Mouse (Mus musculus): ENCODE data around the gene Plekhs1. TPM values are rescaled to one million over a fixed set of nuclear protein-coding genes. Genes with fewer than 3 reads are reported as not detected.
A peak's percentile ranks its signal among the peaks of the same experiment; 100 is the strongest.

The Plekhs1 gene
- polyA plus RNA-seq, 1 experiment from 2014 or later: 0.86 TPM

DNA sequence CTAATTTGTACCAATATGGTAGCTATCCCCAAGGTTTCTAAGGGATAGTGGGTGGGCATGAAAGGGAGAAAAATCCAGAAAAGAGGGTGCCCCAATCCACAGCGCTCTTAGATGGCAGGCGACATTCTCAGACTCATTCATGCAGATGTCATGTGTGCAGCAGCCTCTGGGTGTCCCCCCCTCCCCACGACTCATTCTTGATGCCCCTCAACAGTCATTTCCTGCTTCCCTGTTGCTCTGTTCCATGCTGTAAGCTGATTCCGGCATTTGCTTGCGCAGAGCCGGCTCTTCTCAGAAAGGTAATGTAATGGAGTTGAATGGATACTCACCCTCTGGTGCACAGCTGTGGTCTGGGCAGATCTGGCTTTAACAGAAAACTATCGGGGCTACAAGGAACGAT is 31.1 kb upstream of the Plekhs1 start:
- Histone ChIP-seq H3K4me2 (ENCODE audit: low read depth, low read length) (no peak overlapping the region), H3K27ac (replicated peaks; ENCODE audit: low read depth, low read length) (no peak overlapping the region), H3K36me3 (ENCODE audit: control insufficient read depth, insufficient read depth, low read length) (peaks cover 9% of the 10 kb centered on the region; the same call in 1 of the 2 replicates), H3K27me3 (replicated peaks; ENCODE audit: control insufficient read depth, insufficient read depth, low read length) (no peaks in the 10 kb centered on the region), H3K4me3 (ENCODE audit: low read depth, low read length) (no peak overlapping the region), H3K4me1 (ENCODE audit: control insufficient read depth, insufficient read depth, low read length) (no peaks in the 10 kb centered on the region), H3K9ac (ENCODE audit: low read depth, low read length) (no peak overlapping the region), H3K9me3 (ENCODE audit: control insufficient read depth, low read length) (no peaks in the 10 kb centered on the region)
- peak; percentile 63; the same call in 1 of the 2 replicates for ATAC-seq (ENCODE audit: low read depth)
- WGBS: 48% methylated on average over 8 of the region's 8 CpGs
- DNase-seq (ENCODE audit: low spot score): peak; percentile 51

DNA sequence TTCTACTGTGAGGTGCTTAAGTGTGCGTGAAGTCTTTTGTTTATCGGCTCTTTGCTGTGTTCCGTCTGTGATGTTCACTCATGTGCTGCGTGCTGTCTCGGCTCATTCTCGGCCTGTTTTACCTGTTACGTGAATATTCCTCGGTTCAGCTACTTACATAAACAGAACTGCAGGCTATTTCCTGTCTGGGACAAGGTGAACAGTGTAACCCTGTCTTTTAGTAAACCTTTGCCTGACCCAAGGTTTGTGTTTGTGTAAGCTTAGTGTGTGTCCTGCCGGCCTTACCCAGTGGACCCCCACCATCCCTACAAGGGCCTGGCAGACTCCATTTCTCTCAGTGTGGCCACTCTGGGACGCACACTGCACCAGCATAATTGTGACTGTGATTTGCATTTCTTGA is 28.7 kb upstream of the Plekhs1 start:
- no peak overlapping the region for H3K27ac ChIP-seq (replicated peaks; ENCODE audit: low read depth, low read length)
- H3K4me1 ChIP-seq (ENCODE audit: control insufficient read depth, insufficient read depth, low read length): no peaks in the 10 kb centered on the region

DNA sequence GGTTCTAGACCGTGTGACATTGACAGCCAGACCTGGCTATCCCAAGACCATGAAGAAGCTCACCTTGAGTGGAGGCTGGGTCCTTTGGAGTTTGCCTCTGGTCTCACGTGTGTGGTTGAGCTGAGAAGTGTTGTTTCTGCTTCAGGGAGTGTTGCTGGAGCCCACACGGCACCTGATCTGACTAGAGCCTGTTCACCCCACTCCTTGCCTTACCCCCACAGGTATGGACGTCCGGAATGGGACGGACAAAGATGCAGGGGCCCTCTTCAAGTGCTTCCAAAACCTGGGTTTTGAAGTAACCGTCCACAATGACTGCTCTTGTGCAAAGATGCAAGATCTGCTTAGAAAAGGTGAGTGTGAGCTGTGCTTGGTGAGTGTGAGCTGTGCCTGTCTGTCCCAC is 27.9 kb upstream of the Plekhs1 start:
- ATAC-seq (ENCODE audit: low read depth): no peak
- no peak overlapping the region for H3K4me3 ChIP-seq (ENCODE audit: low read depth, low read length)
- 86% methylated on average over 7 of the region's 7 CpGs for WGBS
- H3K4me2 ChIP-seq (ENCODE audit: low read depth, low read length): no peak overlapping the region
- H3K27me3 ChIP-seq (replicated peaks; ENCODE audit: control insufficient read depth, insufficient read depth, low read length): no peaks in the 10 kb centered on the region
- peaks cover 14% of the 10 kb centered on the region; the same call in 1 of the 2 replicates for H3K36me3 ChIP-seq (ENCODE audit: control insufficient read depth, insufficient read depth, low read length)
- no peak overlapping the region for H3K27ac ChIP-seq (replicated peaks; ENCODE audit: low read depth, low read length)
- H3K9ac ChIP-seq (ENCODE audit: low read depth, low read length): no peak overlapping the region
- DNase-seq (ENCODE audit: low spot score): no peak
- H3K9me3 ChIP-seq (ENCODE audit: control insufficient read depth, low read length): no peaks in the 10 kb centered on the region
- H3K4me1 ChIP-seq (ENCODE audit: control insufficient read depth, insufficient read depth, low read length): no peaks in the 10 kb centered on the region

More for the DNA sequence above, 28.7 kb upstream of the Plekhs1 start:
- ATAC-seq (ENCODE audit: low read depth) (0 out of 2 replicates have a peak, but pooled peaks have one; percentile 9), DNase-seq (ENCODE audit: low spot score) (peak; percentile 27)
- no peaks in the 10 kb centered on the region for H3K9me3 ChIP-seq (ENCODE audit: control insufficient read depth, low read length)
- WGBS: 52% methylated on average over 10 of the region's 10 CpGs
- no peaks in the 10 kb centered on the region for H3K27me3 ChIP-seq (replicated peaks; ENCODE audit: control insufficient read depth, insufficient read depth, low read length)
- peaks cover 14% of the 10 kb centered on the region; the same call in 1 of the 2 replicates for H3K36me3 ChIP-seq (ENCODE audit: control insufficient read depth, insufficient read depth, low read length)
- H3K9ac ChIP-seq (ENCODE audit: low read depth, low read length): no peak overlapping the region; the same call in 1 of the 2 replicates
- H3K4me3 ChIP-seq (ENCODE audit: low read depth, low read length): no peak overlapping the region
- no peak overlapping the region for H3K4me2 ChIP-seq (ENCODE audit: low read depth, low read length)

DNA sequence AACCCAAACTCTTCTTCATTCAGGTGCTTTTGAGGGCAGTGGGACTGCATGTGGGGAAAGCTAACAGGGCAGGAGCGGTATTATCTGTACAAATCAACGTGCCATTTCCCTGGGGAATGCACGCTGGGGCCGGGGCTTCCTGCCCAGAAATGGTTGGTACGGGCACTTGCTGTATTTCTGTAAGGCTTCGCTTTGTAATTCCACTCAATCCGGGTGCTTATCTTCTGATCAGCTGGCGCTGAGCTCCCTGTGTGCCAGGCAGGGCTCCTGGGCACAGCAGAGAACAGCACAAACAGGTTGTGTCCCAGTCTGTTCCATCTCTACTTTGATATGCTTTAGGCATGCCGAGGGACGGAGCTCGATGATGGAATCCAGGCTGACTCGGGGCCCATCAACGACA is 25.1 kb upstream of the Plekhs1 start:
- Histone ChIP-seq H3K27ac (replicated peaks; ENCODE audit: low read depth, low read length) (no peak overlapping the region), H3K9ac (ENCODE audit: low read depth, low read length) (no peak overlapping the region), H3K36me3 (ENCODE audit: control insufficient read depth, insufficient read depth, low read length) (peaks cover 18% of the 10 kb centered on the region; the same call in 1 of the 2 replicates), H3K4me1 (ENCODE audit: control insufficient read depth, insufficient read depth, low read length) (no peaks in the 10 kb centered on the region), H3K4me3 (ENCODE audit: low read depth, low read length) (no peak overlapping the region), H3K4me2 (ENCODE audit: low read depth, low read length) (no peak overlapping the region), H3K27me3 (replicated peaks; ENCODE audit: control insufficient read depth, insufficient read depth, low read length) (no peaks in the 10 kb centered on the region), H3K9me3 (ENCODE audit: control insufficient read depth, low read length) (no peaks in the 10 kb centered on the region)
- DNase-seq (ENCODE audit: low spot score) (no peak), ATAC-seq (ENCODE audit: low read depth) (no peak)
- 85% methylated on average over 13 of the region's 13 CpGs for WGBS

DNA sequence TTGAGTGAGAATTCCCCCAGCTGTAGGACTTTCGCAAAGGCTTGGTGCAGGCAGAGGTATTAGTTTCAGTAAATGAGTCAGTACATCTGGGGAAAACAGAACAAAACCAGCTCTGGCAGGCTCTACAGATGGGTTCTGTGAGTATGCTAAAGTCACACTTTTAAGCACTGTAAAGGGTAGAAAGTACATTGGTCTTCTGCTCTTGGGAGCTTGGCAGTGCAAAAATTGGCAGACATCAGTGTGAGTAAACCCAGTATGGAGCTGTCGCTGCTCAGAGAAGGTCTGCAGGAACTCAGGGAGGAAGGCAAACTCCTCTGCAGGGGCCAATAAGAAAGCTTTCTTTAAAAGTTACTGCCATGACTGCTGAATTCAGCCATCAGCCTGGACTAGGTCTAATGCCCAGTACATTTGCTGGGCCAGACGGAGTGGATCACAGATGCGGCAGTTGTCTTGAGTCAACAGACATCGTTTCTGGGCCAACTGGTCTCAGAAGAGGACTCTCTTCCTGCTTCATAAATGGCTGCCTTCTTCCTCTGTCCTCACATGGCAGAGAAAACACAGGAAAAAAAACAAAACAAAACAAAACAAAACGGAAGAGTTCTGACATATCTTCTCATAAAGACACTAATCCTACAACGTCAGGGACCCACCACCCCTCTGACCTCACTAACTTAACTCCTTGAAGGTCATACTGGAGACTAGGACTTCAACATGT is 22.9 kb upstream of the Plekhs1 start:
- ATAC-seq (ENCODE audit: low read depth) (no peak; the same call in 1 of the 2 replicates), DNase-seq (ENCODE audit: low spot score) (peak; percentile 27)
- H3K9me3 ChIP-seq (ENCODE audit: control insufficient read depth, low read length): no peaks in the 10 kb centered on the region
- H3K36me3 ChIP-seq (ENCODE audit: control insufficient read depth, insufficient read depth, low read length): peaks cover 18% of the 10 kb centered on the region; the same call in 1 of the 2 replicates
- no peak overlapping the region for H3K4me3 ChIP-seq (ENCODE audit: low read depth, low read length)
- no peak overlapping the region for H3K9ac ChIP-seq (ENCODE audit: low read depth, low read length)
- 73% methylated on average over 7 of the region's 7 CpGs for WGBS
- H3K4me2 ChIP-seq (ENCODE audit: low read depth, low read length): no peak overlapping the region
- no peaks in the 10 kb centered on the region for H3K27me3 ChIP-seq (replicated peaks; ENCODE audit: control insufficient read depth, insufficient read depth, low read length)
- H3K27ac ChIP-seq (replicated peaks; ENCODE audit: low read depth, low read length): no peak overlapping the region; the same call in 1 of the 2 replicates
- no peaks in the 10 kb centered on the region for H3K4me1 ChIP-seq (ENCODE audit: control insufficient read depth, insufficient read depth, low read length)

DNA sequence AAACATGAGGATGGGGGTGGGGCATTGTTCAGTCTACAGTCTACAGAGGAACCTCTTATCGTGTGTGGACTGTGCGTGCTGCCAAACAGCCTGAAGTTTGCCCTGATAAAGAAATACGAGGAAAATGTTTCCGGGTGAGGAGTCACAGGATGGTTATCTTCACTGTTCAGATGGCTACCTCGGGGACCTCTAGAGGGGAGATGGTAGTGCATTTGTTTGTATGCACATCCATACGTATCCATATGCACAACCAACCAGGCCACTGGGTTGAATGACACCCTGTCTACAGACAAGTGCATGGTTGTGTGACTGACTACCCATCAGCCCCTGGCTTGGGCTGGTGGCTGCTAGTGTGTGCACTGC is 22.4 kb upstream of the Plekhs1 start:
- DNase-seq (ENCODE audit: low spot score) (no peak), ATAC-seq (ENCODE audit: low read depth) (no peak)
- 78% methylated on average over 6 of the region's 6 CpGs for WGBS

DNA sequence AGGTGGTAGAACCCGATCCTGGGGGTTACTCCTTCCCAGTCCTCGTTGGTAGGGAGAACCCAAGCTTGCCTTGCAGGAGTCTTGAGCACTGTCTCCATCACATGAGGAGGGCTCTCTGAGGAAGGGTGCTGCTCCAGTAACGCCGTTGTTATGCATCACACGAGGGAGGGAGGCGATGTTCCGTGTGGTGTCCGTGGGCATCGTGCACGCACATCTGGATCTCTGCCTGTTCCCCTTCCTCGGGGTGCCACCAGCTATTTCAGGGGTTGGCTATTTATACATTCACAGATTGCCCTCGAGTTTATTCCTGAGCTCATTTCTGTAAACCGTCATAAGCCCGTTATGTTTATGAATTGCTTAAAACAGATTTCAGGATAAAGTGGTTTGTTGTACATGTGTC is 18.0 kb upstream of the Plekhs1 start:
- H3K36me3 ChIP-seq (ENCODE audit: control insufficient read depth, insufficient read depth, low read length): 0 out of 2 replicates have a peak, but pooled peaks cover 4% of the 10 kb centered on the region
- H3K9ac ChIP-seq (ENCODE audit: low read depth, low read length): no peak overlapping the region
- H3K9me3 ChIP-seq (ENCODE audit: control insufficient read depth, low read length): no peaks in the 10 kb centered on the region
- H3K4me3 ChIP-seq (ENCODE audit: low read depth, low read length): no peak overlapping the region
- 74% methylated on average over 14 of the region's 14 CpGs for WGBS
- no peaks in the 10 kb centered on the region for H3K27me3 ChIP-seq (replicated peaks; ENCODE audit: control insufficient read depth, insufficient read depth, low read length)
- H3K4me1 ChIP-seq (ENCODE audit: control insufficient read depth, insufficient read depth, low read length): peaks cover 2% of the 10 kb centered on the region
- no peak overlapping the region for H3K4me2 ChIP-seq (ENCODE audit: low read depth, low read length)
- ATAC-seq (ENCODE audit: low read depth) (no peak), DNase-seq (ENCODE audit: low spot score) (no peak)
- H3K27ac ChIP-seq (replicated peaks; ENCODE audit: low read depth, low read length): no peak overlapping the region

More for the DNA sequence above, 22.4 kb upstream of the Plekhs1 start:
- Histone ChIP-seq H3K27me3 (replicated peaks; ENCODE audit: control insufficient read depth, insufficient read depth, low read length) (no peaks in the 10 kb centered on the region), H3K9me3 (ENCODE audit: control insufficient read depth, low read length) (no peaks in the 10 kb centered on the region), H3K36me3 (ENCODE audit: control insufficient read depth, insufficient read depth, low read length) (peaks cover 14% of the 10 kb centered on the region; the same call in 1 of the 2 replicates), H3K27ac (replicated peaks; ENCODE audit: low read depth, low read length) (no peak overlapping the region), H3K9ac (ENCODE audit: low read depth, low read length) (no peak overlapping the region), H3K4me2 (ENCODE audit: low read depth, low read length) (no peak overlapping the region), H3K4me3 (ENCODE audit: low read depth, low read length) (no peak overlapping the region), H3K4me1 (ENCODE audit: control insufficient read depth, insufficient read depth, low read length) (no peaks in the 10 kb centered on the region; the same call in 1 of the 2 replicates)

DNA sequence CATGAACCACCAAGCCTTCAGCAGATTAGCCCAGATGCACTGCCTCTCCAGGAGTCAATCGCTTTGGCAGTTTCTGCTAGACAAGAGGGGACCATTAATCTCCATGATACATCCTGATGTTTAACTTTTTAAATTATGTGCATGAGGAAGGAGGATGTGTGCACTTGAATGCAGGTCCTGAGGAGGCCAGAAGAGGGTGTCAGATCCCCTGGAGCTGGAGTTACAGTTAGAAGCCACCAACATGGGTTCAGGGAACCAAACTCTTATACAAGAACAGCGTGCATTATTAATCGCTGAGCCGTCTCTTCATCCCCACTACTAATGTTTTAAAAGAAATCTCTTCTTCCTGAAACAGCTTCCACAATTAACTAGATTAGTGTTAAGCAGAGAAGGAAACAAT is 12.7 kb upstream of the Plekhs1 start:
- Histone ChIP-seq H3K9ac (ENCODE audit: low read depth, low read length) (no peak overlapping the region), H3K27me3 (replicated peaks; ENCODE audit: control insufficient read depth, insufficient read depth, low read length) (no peaks in the 10 kb centered on the region), H3K9me3 (ENCODE audit: control insufficient read depth, low read length) (no peaks in the 10 kb centered on the region), H3K27ac (replicated peaks; ENCODE audit: low read depth, low read length) (no peak overlapping the region), H3K36me3 (ENCODE audit: control insufficient read depth, insufficient read depth, low read length) (no peaks in the 10 kb centered on the region), H3K4me2 (ENCODE audit: low read depth, low read length) (no peak overlapping the region), H3K4me1 (ENCODE audit: control insufficient read depth, insufficient read depth, low read length) (peaks cover 2% of the 10 kb centered on the region), H3K4me3 (ENCODE audit: low read depth, low read length) (no peak overlapping the region)
- DNase-seq (ENCODE audit: low spot score) (no peak), ATAC-seq (ENCODE audit: low read depth) (no peak)
- WGBS: 94% methylated on average over 4 of the region's 4 CpGs

DNA sequence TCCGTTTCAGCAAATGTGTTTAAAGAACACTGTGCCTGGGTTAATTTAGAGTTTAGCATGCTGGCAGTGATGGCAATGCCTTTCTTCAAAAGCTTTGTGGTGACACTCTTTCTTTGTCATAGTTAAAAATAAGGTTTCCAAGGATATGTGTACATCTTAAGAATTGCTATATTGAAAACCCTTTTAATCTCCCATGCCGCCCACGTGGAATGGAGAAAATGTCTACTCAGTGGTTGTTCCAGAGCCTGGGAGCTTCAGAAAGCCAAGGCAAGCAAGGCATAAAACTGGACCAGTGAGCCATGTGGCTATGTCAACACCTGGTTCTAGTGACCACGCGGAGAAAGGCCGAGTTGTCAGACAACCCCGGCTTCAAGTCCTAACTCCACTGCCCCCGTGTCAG is 11.9 kb upstream of the Plekhs1 start:
- H3K4me3 ChIP-seq (ENCODE audit: low read depth, low read length): no peak overlapping the region
- no peaks in the 10 kb centered on the region for H3K9me3 ChIP-seq (ENCODE audit: control insufficient read depth, low read length)
- no peak overlapping the region for H3K27ac ChIP-seq (replicated peaks; ENCODE audit: low read depth, low read length)
- H3K36me3 ChIP-seq (ENCODE audit: control insufficient read depth, insufficient read depth, low read length): no peaks in the 10 kb centered on the region
- ATAC-seq (ENCODE audit: low read depth): no peak
- DNase-seq (ENCODE audit: low spot score): no peak
- no peaks in the 10 kb centered on the region for H3K27me3 ChIP-seq (replicated peaks; ENCODE audit: control insufficient read depth, insufficient read depth, low read length)
- 87% methylated on average over 8 of the region's 8 CpGs for WGBS
- no peak overlapping the region for H3K4me2 ChIP-seq (ENCODE audit: low read depth, low read length)
- H3K9ac ChIP-seq (ENCODE audit: low read depth, low read length): no peak overlapping the region
- H3K4me1 ChIP-seq (ENCODE audit: control insufficient read depth, insufficient read depth, low read length): no peaks in the 10 kb centered on the region; the same call in 1 of the 2 replicates
